Mouse (Mus musculus) kidney, adult 2 months (tissue): ENCODE measurements around the gene Snd1. TPM values are rescaled to one million over a fixed set of nuclear protein-coding genes. Genes with fewer than 3 reads are reported as not detected.

Experiments
- DNase-seq: peaks from one replicate; pipeline ENCODE4 v3.0.0; 2021
- H3K27ac ChIP-seq: fragments of 200-500 bp; 2 replicates; pipeline ENCODE4 v1.5.1; 2012; ENCODE audit warnings: low read depth, low read length, control low read depth, inconsistent platforms; ENCODE audit not compliant: insufficient read depth
- H3K27me3 ChIP-seq: fragments of 200-500 bp; replicated peaks from 2 replicates; pipeline ENCODE4 v1.6.1; 2012; ENCODE audit warnings: mild to moderate bottlenecking, moderate library complexity, low read length, inconsistent platforms; ENCODE audit not compliant: control insufficient read depth, insufficient read depth
- H3K36me3 ChIP-seq: fragments of 200-500 bp; 2 replicates; pipeline ENCODE4 v1.6.1; 2012; ENCODE audit warnings: mild to moderate bottlenecking, moderate library complexity, low read length, inconsistent platforms; ENCODE audit not compliant: control insufficient read depth, insufficient read depth
- H3K4me1 ChIP-seq: fragments of 200-500 bp; 2 replicates; pipeline ENCODE4 v1.6.1; 2011; ENCODE audit warnings: low read length; ENCODE audit not compliant: control insufficient read depth, insufficient read depth
- H3K4me3 ChIP-seq: fragments of 200-500 bp; 2 replicates; pipeline ENCODE4 v1.5.1; 2011; ENCODE audit warnings: mild to moderate bottlenecking, low read depth, low read length, control low read depth; ENCODE audit not compliant: insufficient read depth
- CTCF ChIP-seq: fragments of 200-500 bp; conservative IDR thresholded peaks from 2 replicates; pipeline ENCODE4 v1.5.1; 2011; ENCODE audit warnings: low read depth, mild to moderate bottlenecking, control low read depth, low read length, moderate library complexity, mixed read lengths; ENCODE audit not compliant: insufficient read depth, insufficient read length
- POLR2A ChIP-seq: fragments of 200-500 bp; IDR thresholded peaks from one replicate; pipeline ENCODE4 v1.6.1; 2011; ENCODE audit warnings: low read depth, low read length, control low read depth
- WGBS: fragments of 180-500 bp; shearing (Covaris S2); methylation state at CpG from one replicate; pipeline ENCODE4 v1.1.7; 2018; 5-methylcytosine and 5-hydroxymethylcytosine counted together
- polyA plus RNA-seq: library from polyadenylated mRNA; depleted of rRNA; stranded (reverse); fragments of >200 nt; gene quantifications from 2 replicates; pipeline ENCODE4 v1.2.3, GENCODE M21; 2012

Snd1 gene
- polyA plus RNA-seq, 1 experiment, result 41.0 TPM

DNA sequence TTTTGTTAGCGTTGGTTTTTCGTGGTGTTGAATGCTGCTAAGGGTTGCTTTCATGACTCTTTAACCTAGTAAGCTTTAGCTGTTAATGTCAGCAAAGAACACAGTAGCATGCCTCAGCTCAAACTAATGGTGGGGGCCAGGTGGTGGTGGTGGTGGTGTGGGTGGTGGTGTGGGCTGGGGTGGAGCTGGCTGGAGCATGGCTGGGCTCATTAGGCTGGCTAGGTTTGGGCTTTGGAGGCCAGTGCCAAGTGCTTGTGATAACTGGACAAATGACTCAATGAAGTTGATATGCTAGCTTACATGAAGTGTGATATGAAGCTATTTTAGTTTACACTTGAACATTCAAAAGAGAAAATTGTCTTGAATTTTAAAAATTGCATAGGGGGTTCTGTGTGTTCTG is 11.1 kb downstream of the Snd1 start:
- TF ChIP-seq POLR2A (no peak), CTCF (no peak)
- H3K4me1 ChIP-seq, result peaks cover 13% of the 10 kb centered on the region; the same call in 1 of the 2 replicates
- H3K27ac ChIP-seq, result no peak overlapping the region
- H3K4me3 ChIP-seq, result no peak overlapping the region
- H3K36me3 ChIP-seq, result no peaks in the 10 kb centered on the region
- whole genome bisulfite sequencing, result 80% methylated on average over 2 of the region's 2 CpGs
- DNase-seq, result no peak
- H3K27me3 ChIP-seq, result no peaks in the 10 kb centered on the region

DNA sequence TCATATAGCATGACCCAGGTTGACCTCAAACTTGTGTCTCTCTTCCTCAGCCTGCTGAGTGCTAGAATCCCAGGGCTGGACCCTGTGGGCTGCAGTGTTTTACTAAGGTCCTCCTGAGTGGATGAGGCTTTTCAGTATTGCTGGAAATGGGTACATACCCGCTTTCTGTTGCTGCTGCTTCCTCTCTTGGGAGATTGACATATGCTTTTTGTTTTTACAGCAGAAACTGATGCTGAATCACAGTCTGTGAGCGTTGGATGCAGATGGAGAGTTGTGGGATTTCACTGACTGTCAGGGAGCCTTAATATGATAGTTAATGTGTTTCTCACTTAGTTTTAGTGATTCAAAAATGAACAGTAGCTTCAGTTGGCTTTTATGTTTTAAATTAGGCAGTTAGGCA is 11.5 kb downstream of the Snd1 start:
- no peaks in the 10 kb centered on the region for H3K27me3 ChIP-seq
- no peak for TF ChIP-seq POLR2A
- no peak for TF ChIP-seq CTCF
- H3K27ac ChIP-seq, result no peak overlapping the region
- 78% methylated on average over 2 of the region's 2 CpGs for WGBS
- no peak overlapping the region for H3K4me3 ChIP-seq
- peaks cover 13% of the 10 kb centered on the region; the same call in 1 of the 2 replicates for H3K4me1 ChIP-seq
- no peak for DNase-seq
- no peaks in the 10 kb centered on the region for H3K36me3 ChIP-seq

DNA sequence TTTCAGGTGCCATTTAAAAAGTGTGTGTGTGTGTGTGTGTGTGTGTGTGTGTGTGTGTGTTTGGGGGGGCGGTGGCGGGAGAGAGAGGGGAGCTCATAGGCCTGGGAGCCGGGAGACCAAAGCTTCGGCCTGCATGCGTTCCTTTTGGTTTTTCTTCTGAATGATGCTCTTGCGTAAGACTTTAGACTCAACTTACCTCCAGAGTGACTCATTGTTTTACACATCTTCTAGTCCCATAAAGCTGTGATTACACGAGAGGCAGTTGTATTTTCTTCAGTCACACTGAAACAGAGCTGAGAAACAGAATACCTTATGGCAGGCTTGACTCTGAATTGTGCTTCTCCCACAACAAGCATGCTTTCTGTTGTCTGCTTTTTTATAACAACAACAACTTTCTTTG is 12.0 kb downstream of the Snd1 start:
- 93% methylated on average over 7 of the region's 7 CpGs for WGBS
- Histone ChIP-seq H3K36me3 (no peaks in the 10 kb centered on the region), H3K27ac (no peak overlapping the region), H3K4me3 (no peak overlapping the region), H3K4me1 (peaks cover 13% of the 10 kb centered on the region; the same call in 1 of the 2 replicates), H3K27me3 (no peaks in the 10 kb centered on the region)
- TF ChIP-seq CTCF, result no peak
- TF ChIP-seq POLR2A, result no peak
- no peak for DNase-seq

DNA sequence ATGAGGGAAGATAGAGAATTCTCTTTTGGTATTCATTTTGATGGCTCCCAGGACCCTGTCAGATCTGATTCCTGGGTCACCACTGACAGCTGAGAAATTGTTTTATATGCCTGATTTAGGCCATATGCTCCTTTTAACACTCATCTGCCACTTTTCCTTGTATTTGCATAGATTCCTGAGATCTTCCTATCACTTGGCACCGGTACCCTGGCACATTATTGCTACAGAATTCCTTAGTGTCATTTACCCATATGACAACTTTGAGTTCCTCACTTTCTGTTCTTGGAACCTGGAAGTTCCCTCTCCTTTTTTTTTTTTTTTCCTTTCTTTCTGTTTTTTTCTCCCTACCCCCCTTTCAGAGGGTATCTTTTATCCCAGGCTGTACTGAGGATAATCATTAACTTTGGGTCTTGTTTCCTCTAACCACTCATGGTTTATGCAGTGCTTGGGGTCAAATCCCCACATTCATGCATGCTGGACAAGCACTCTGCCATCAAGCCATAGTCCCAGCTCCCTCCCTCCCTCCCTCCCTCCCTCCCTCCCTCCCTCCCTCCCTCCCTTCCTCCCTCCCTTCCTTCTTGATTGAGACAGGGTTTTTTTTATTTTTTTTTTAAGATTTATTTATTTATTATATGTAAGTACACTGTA is 13.4 kb downstream of the Snd1 start:
- no peaks in the 10 kb centered on the region for H3K27me3 ChIP-seq
- H3K36me3 ChIP-seq, result no peaks in the 10 kb centered on the region
- H3K4me3 ChIP-seq, result no peak overlapping the region
- 59% methylated on average over 1 of the region's 1 CpGs for WGBS
- H3K27ac ChIP-seq, result no peak overlapping the region
- peaks cover 9% of the 10 kb centered on the region; the same call in 1 of the 2 replicates for H3K4me1 ChIP-seq
- no peak for TF ChIP-seq CTCF
- no peak for TF ChIP-seq POLR2A
- peak; percentile 49 for DNase-seq

DNA sequence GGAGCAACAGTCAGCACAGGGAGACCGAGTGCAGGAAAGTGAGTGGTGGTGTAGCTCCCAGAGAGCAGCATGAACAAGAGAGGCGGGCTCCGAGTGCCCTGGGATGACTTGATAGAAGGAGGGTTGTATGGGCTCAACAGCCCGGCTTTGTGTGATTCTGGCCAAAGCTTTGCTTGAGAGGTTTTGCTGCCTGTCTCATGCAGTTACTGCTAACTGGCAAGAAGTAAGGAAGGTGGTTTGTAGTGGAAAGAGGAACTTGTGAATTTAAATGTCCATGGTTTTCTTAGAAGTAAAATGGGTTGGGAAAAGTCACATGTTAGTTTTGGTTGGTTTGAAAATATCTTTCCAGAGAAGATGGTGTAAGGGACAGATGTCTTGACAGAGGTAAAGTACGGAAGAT is 15.7 kb downstream of the Snd1 start:
- H3K27ac ChIP-seq, result no peak overlapping the region
- H3K4me3 ChIP-seq, result no peak overlapping the region
- no peaks in the 10 kb centered on the region for H3K27me3 ChIP-seq
- WGBS, result 73% methylated on average over 5 of the region's 5 CpGs
- TF ChIP-seq CTCF (no peak), POLR2A (no peak)
- no peak for DNase-seq
- H3K36me3 ChIP-seq, result no peaks in the 10 kb centered on the region
- H3K4me1 ChIP-seq, result peaks cover 9% of the 10 kb centered on the region; the same call in 1 of the 2 replicates

DNA sequence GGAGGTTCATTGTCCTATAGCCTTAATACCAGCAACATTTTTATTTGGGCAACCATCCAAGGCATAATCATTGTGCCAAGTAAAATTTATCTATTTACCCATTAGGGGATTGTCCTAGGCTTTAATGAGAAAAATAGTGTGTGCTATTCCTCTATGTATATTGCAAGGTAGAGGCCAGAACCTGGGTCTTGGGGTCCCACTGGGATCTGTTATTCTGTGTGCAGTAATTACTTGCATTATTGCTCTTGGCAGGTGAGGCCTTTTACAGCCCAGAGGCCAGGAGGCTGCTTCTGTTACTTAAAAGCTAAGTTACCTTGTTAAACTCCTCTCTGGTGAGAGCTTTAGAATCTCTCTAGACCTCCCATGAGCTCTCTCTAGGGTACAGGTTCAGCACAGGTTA is 16.3 kb downstream of the Snd1 start:
- TF ChIP-seq CTCF, result no peak
- TF ChIP-seq POLR2A, result no peak
- H3K36me3 ChIP-seq, result no peaks in the 10 kb centered on the region
- DNase-seq, result no peak
- no peak overlapping the region for H3K27ac ChIP-seq
- no peaks in the 10 kb centered on the region for H3K27me3 ChIP-seq
- H3K4me3 ChIP-seq, result no peak overlapping the region
- peaks cover 4% of the 10 kb centered on the region; the same call in 1 of the 2 replicates for H3K4me1 ChIP-seq

DNA sequence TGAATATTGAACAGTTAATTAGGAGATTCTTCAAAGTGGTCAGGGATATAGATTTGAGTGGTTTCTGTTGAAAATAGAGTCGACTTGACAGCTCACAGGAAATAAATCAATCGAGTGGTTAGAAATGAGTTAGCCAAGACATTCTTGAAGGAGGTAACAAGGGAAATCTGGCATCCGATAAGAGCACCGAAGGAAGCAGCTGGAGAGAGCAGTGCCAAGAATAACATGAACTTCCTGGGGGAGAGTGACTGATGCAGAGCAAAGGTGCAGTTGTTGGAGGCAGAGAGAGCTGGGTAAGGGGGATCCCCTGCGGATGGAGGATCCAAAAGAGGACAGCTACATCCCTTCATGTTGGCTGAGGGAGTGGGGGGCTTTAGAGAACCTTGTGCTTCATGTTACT is 22.9 kb downstream of the Snd1 start:
- no peaks in the 10 kb centered on the region for H3K27me3 ChIP-seq
- H3K27ac ChIP-seq, result no peak overlapping the region
- WGBS, result 19% methylated on average over 5 of the region's 5 CpGs
- H3K4me3 ChIP-seq, result no peak overlapping the region
- TF ChIP-seq POLR2A (no peak), CTCF (no peak)
- no peaks in the 10 kb centered on the region for H3K36me3 ChIP-seq
- DNase-seq, result peak; percentile 61
- H3K4me1 ChIP-seq, result peaks cover 3% of the 10 kb centered on the region; the same call in 1 of the 2 replicates

DNA sequence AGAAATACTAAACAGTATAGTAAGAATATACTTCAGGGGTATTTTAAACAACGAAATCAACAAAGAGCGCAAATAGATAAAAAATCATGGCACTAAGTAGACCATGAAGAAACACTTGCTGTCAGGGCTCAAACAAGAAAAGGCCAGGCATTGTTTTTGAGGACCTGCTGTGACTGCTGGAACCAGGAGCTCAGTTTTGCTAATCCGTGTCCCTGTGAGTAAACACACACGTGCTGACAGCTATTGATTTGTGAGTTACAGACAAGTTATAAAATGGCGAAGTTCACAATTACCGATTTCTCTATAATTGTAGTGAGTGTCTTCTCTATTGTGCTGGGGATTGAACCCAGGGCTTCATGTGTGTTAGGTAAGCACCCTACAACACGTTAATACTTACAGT is 27.6 kb downstream of the Snd1 start:
- Histone ChIP-seq H3K36me3 (no peaks in the 10 kb centered on the region), H3K4me1 (0 out of 2 replicates have a peak, but pooled peaks cover 3% of the 10 kb centered on the region), H3K4me3 (no peak overlapping the region), H3K27me3 (no peaks in the 10 kb centered on the region), H3K27ac (no peak overlapping the region)
- no peak for DNase-seq
- WGBS, result 91% methylated on average over 7 of the region's 7 CpGs
- no peak for TF ChIP-seq POLR2A
- no peak for TF ChIP-seq CTCF
